Mouse (Mus musculus) bone marrow, adult 2 months (tissue): ENCODE data around the gene Arhgap21.

Source experiments
- CTCF ChIP-seq: fragments of 200-500 bp; IDR thresholded peaks from 2 replicates; pipeline ENCODE4 v1.5.1; 2011; ENCODE audit warnings: low read length, control low read depth; ENCODE audit not compliant: control insufficient read depth, insufficient read depth
- POLR2A ChIP-seq: fragments of 200-500 bp; IDR thresholded peaks from 2 replicates; pipeline ENCODE4 v1.6.1; 2011; ENCODE audit warnings: low read depth, mild to moderate bottlenecking, control low read depth, low read length, borderline replicate concordance; ENCODE audit not compliant: control insufficient read depth

DNA sequence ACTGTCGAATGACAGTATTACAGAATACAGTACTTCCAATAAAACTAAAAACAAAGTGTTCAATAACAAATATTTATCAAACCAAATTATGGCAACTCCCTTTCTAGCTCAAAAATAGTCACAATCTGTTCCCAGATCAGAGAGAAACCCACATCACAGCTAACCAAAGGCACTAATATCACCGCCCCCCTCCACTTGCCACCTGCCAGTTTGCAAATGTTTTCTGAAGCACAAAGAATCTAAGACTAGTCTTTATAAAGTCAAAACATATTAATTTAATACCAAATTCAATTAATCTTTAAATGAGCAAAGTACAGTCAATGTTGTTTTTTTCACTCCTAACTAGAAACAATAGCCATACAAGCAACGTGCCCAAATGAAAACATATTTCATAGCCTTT is 3.3 kb downstream of the Arhgap21 start:
- TF ChIP-seq CTCF (no peak), POLR2A (no peak)
